Mouse (Mus musculus) brain, embryonic 14.5 days (tissue): ENCODE results near the gene Rps9. TPM values are rescaled to one million over a fixed set of nuclear protein-coding genes. Genes with fewer than 3 reads are reported as not detected.
"Not testable (repeated sequence)": the region's sequence is repeated elsewhere in the genome, so short reads cannot be mapped to it uniquely, and the experiment has no call there.

ENCODE experiments used
- DNase-seq: peaks from one replicate; pipeline ENCODE4 v3.0.0-alpha.2; 2011; ENCODE audit warnings: low read depth
- CTCF ChIP-seq: fragments of 200-500 bp; IDR thresholded peaks from 2 replicates; pipeline ENCODE4 v1.5.1; 2012; ENCODE audit warnings: inconsistent platforms, mild to moderate bottlenecking, moderate library complexity, borderline replicate concordance; ENCODE audit not compliant: insufficient read depth, insufficient read length; ENCODE audit errors: extremely low read depth
- POLR2A ChIP-seq: fragments of 200-500 bp; IDR thresholded peaks from 2 replicates; pipeline ENCODE4 v1.6.1; 2012; ENCODE audit warnings: mild to moderate bottlenecking, inconsistent platforms, borderline replicate concordance; ENCODE audit not compliant: poor library complexity, insufficient read depth, insufficient read length, severe bottlenecking; ENCODE audit errors: extremely low read depth
- polyA plus RNA-seq: library from polyadenylated mRNA; depleted of rRNA; stranded (reverse); fragments of >200 nt; gene quantifications from 2 replicates; pipeline ENCODE4 v1.2.3, GENCODE M21; 2012

The Rps9 gene
- polyA plus RNA-seq, 1 experiment: 2,419 TPM

DNA sequence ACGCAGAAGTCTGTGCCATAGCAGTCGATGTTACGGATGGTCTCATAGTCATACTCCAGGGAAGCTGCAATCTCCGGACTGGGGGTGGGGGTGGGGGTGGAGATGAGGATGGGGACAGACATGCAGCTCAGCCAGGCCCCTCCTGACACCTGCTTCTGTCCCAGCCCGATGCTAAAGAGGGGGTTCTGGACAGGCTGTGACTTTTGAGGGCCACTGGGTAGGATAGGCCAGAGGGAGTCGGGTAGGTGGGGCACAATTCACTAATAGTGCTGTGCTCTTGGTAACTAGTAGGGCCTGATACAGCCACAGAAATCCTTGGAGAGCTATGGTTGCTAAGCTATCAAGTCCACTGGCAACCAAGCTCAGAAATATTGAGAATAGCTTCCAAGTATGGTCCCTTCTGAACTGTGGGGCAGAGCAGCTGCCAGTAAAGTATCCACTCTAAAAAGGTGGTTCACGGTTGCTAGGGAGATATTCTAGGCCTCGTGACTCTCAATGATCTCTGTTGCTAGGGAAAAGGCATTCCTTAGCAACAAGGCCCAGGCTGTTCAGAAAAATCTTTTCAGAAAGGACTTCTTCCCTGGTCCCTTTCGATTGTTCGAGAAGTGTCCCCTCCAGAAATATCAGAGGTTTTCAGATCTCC, 19.8 kb upstream of the Rps9 start:
- TF ChIP-seq POLR2A: no peak
- peak; percentile 80 for DNase-seq

- no peak for DNase-seq
- TF ChIP-seq CTCF (no peak), POLR2A (no peak)
Observed at GRCm38 (mm10) chr7:3684698-3685097, 19.1 kb upstream of the Rps9 start.

DNA sequence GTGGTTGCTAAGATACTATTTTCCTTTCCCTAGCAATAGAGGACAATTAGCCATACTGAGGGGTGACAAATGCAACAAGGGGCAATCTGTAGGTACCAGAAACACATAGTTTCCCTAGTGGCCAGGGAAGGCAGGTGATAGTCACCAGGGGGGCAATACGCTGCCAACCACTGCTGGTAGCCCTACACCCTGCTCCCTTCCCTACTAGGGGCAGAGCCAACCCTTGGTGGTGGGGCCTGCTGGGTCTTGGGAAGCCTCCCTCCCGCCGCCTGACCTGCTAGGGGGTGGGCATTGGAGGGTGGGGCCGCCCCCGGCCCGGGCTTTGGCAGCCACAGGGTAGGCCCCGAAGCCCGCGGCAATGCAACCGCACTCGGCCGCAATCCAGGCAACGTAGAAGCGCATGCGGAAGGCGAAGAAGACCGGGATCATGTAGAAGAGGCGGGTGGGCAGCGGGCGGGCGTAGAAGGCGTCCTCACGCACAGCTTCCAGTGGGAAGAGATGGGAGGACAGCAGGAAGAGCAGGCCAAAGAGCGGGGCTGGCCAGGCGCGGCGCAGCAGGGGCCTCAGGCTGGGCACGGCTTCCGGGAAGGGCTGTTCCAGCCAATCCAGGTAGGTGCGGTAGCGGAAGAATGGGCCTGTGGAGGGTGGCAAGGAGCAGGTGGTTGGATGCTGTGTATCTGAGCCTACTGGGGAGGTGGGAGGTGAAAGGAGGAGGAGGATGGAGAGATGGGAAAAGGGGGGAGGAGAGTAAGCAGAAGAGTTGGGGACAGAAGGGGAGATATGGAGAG, 18.2 kb upstream of the Rps9 start:
- DNase-seq: no peak
- TF ChIP-seq CTCF (no peak), POLR2A (no peak)

GRCm38 (mm10) chr7:3691919-3692318, 11.9 kb upstream of the Rps9 start:
- TF ChIP-seq CTCF (no peak), POLR2A (no peak)
- no peak for DNase-seq

DNA sequence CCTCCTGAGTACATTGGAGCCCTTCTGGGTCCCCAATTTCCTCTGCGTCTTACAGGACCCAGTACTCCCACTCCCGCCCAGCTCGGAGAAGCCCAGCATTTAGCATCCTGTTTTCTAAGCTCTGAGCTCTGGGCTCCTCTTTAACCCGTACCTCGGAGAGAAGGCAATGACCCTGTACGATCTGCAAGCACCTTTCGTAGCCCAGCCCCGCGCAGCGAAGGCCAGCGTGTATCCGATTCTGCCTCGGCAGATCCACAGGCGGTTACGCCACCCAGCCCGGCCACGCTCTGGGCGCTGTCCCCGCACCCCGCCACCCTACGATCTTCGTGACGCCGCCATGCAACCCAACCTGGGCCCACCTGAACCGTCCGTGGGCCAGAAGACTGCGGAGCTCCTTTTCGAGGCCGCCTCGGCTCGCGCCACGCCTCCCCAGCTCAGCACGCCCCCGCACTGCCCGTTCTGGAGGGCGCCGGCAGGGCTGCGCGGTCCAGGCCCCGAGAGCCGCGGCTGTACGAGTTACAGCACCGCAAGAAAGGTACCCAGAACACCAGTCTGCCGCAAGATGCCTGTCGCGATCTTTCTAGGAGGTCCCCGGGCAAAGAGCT, 11.3 kb upstream of the Rps9 start, which contains the start of gene Tsen34:
Tsen34 (plus strand) TSS at position 482 of the 605 bp plus-strand sequence.
- peak; percentile 26; the same call in 1 of the 2 replicates for TF ChIP-seq POLR2A
- TF ChIP-seq CTCF: no peak
- DNase-seq: no peak

DNA sequence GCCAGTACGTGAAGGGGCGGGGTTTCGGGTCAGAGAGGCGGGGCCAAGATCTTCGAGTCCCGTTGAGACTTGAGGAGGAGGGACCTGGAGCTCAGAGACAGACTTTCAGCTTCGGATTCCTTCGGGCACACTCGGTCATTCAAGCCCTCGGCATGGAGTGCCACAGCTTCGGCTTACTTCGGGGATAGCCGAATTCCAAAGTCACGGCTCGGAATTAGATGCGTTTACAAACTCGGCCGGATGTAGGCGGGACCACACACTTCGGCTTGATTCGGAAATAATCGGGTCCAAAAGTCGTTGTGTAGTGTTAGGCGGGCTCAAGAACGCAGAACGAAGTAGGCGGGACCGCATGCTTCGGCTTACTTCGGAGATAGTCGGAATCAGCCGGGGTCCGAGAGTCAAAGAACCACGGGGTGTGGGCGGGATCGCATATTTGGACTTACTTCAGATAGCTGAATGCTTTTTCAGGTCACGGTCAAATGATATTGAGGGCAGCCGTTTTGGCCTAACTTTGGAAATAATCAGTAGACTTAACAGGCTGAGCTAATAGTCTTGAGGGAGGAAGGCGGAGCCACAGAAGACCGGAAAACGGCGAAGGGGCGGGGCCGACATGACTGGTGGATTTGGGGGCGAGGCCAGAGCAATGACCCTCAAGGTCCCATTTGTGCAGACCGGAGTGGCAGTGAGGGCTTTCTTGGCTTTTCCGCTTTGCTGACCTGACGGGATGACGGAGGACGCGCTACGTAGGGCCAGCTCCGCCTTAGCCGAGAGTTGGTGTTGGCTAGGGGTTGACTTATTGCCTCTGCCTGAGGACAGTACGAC, 10.6 kb upstream of the Rps9 start, which contains the start of gene Mboat7:
Mboat7 (minus strand) TSS at position 537 of the 822 bp plus-strand sequence.
- peak; percentile 25; the same call in 1 of the 2 replicates for TF ChIP-seq POLR2A
- no peak for TF ChIP-seq CTCF
- DNase-seq: peak; percentile 100

DNA sequence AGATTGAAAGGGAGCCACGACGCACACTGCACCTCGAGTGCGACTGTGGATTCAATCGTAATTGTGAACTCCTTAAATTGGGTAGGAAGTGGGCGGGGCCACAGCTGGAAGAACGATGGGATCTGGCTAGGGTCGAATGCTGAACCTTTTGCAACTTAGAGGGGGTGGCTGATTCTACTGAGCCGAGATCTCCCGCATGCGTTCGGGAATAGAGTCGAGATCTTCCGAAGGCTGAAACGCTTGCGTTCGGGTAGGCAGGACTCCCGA, 10.1 kb upstream of the Rps9 start:
- no peak for TF ChIP-seq CTCF
- TF ChIP-seq POLR2A: no peak
- DNase-seq: no peak

- DNase-seq: peak; percentile 93
- TF ChIP-seq CTCF (no peak), POLR2A (no peak)
Observed at GRCm38 (mm10) chr7:3694076-3694948, 9.5 kb upstream of the Rps9 start.

GRCm38 (mm10) chr7:3694949-3695305, 8.9 kb upstream of the Rps9 start:
- not testable (repeated sequence) for DNase-seq

GRCm38 (mm10) chr7:3698471-3698870, 5.3 kb upstream of the Rps9 start:
- no peak for DNase-seq
- TF ChIP-seq POLR2A (no peak), CTCF (no peak)

DNA sequence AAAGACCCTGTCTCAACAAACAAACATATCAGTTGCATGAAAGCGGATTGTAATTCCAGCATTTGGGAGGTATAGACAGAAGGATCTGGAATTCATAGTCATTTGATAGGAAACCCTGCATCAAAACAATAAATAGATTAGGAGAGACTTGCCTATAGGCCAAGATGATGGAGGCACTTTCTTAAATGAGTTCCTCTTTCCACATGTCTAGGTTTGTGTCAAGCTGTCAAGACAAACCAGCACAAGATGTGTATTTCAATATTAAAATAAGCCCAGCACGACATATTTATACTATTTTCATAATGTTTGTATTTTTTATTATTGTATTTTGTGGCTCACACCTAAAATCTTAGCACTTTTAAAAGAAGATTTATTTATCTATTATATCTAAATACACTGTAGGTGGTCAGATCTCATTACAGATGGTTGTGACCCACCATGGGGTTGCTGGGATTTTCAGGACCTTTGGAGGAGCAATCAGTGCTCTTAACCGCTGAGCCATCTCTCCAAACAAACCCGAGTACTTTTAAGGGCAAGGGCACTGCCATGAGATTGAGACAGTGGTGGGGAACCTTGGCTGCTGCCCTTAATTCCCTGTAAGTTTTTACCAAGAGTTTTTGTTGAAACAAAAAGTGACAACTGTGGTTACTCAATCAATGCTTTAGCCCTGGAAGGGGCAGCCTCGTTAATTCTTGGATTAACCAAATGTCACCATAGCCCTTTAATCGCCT, 480 bp upstream of the Rps9 start:
- no peak for TF ChIP-seq POLR2A
- TF ChIP-seq CTCF: no peak
- DNase-seq: no peak

DNA sequence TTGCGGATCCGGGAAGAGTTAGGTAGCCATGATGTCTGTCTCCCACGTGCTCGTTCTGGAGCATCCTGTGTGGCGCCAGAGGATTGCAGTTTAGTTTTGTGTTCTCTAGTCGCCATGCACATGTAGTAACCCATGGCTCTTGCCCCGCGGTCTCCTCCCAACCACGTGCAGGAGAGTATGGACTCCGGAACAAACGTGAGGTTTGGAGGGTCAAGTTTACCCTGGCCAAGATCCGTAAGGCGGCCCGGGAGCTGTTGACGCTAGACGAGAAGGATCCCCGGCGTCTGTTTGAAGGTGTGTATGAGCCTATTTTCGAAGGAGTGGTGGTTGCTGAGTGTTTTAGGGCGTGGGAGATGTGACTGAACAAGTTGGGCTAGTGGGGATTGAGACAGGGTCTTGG, 682 bp downstream of the Rps9 start:
- no peak for DNase-seq
- TF ChIP-seq POLR2A (no peak), CTCF (no peak)

GRCm38 (mm10) chr7:3705461-3705860, 1.7 kb downstream of the Rps9 start:
- DNase-seq: not testable (repeated sequence)
